Mouse (Mus musculus): Measurements from ENCODE around the gene Ccnl2.

- TF ChIP-seq EP300 (IDR thresholded peaks at IDR 0.05; ENCODE audit: low read depth), result no peak
- TF ChIP-seq CTCF (IDR thresholded peaks at IDR 0.05; ENCODE audit: low read depth), result peak; percentile 20; the same call in 1 of the 2 replicates
Observed at GRCm38 (mm10) chr4:155869317-155870033, 57.2 kb downstream of the Ccnl2 start, which contains the start of the genes Cptp and Ints11.
